Mouse (Mus musculus): ENCODE results near the gene Scel. TPM values are rescaled to one million over a fixed set of nuclear protein-coding genes. Genes with fewer than 3 reads are reported as not detected.

The Scel gene
- total RNA-seq, 2 experiments from 2014 or later = 0.10 TPM; not detected in 1

DNA sequence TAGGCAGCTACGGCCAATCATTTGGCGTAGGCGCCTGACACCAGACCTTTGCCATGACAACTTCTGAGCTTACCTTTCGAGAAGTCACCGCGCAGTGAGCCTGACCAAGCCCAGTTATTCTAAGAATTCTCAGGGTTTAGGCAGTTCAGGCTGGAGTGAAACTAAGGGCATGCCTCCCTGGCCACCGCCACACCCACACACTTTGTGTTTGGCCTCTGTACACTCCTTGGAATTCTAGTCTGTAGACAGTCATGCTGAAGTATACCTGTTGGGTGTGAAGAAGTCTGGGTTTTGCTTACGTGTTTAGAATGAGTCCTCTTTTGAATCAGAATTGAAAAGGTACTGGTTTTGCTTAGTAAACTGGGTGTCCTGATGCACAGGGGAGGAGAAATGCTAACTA, 3.6 kb upstream of the Scel start:
- no peak for DNase-seq (ENCODE audit: low spot score in 2 of 2)

DNA sequence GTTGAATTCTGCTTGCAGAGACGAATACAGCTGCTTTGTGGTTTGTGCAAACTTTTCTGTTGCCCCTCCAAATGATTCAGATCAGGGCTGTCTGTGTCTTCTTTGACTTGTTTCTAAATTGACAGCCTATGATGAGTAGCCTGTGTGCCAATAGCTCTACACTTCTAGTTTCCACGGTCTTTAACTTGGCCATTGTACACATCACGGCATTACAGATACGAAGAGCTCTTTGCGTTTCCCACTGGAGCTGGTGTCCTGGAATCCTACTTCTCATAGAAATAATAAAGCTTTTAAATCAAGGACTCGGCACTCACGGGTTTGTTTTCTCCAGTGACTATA, 300 bp downstream of the Scel start:
- DNase-seq (ENCODE audit: low spot score in 2 of 2) = no peak

DNA sequence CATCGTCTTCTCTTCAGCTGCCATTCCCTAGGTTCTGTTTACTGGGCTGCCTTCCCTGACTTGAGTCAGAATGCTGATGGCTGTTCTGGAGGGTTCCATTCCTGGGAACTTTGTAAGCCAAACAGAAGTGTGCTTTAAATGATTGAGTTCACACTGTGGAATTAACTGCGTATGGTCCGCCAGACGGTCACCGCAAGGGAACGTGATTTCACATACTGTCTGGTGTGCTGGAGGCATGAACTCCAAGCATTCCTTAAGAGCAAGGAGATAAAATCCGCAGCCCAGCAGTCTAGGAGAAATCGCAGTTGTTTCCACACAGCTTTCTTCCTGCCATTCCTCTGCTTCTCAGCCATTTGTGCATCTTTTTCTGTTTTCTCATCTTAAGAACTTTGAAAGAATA, 2.3 kb downstream of the Scel start:
- DNase-seq (ENCODE audit: low spot score in 2 of 2) = no peak

DNA sequence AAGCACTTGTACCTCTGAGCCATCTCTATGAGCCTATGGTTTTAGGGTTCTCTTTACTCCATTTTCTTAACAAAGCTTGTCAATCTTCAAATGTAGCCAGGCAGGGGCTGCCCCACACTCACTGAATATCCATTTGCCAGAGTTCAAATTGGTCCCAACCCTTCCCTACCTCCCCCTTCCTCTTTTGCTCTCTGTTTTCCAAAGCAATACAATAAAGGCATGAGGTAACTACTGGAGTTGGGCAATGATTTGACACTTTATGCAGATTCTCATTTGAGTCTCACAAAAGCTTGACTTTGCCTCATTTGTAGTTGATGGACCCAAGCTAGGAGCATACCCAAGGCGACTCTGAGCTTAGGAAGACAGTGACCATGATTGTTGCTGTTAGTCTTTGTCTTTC, 13.1 kb downstream of the Scel start:
- DNase-seq (ENCODE audit: low spot score in 2 of 2) = no peak

DNA sequence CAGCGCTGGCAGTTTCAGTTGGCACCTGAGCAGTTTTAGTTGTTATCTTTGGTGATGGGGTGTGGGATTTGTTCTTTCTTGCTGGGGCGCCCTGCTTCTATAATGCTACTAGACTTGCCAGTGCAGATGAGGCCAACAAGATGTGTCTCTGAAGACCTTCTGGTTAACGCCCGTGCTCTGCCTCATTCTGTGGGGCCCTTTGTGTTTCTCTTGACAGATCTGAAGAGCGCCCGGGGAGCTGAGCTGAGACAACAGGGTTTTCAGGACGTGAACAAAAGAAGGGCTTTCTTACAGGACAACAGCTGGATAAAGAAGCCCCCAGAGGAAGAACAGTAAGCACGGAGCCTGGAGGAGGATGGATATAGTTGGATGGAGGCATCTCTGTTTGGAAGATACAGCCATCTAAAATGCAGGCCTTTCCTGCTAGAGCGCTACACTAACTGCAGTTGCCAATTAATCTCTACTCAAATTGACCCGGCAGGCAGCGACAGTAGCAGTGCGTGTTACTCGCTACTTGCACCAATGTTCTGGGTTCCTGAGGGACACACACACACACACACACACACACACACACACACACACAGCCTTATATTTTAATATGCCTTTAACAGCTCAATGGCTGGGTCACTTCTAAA, 16.7 kb downstream of the Scel start:
- no peak for DNase-seq (ENCODE audit: low spot score in 2 of 2)

DNA sequence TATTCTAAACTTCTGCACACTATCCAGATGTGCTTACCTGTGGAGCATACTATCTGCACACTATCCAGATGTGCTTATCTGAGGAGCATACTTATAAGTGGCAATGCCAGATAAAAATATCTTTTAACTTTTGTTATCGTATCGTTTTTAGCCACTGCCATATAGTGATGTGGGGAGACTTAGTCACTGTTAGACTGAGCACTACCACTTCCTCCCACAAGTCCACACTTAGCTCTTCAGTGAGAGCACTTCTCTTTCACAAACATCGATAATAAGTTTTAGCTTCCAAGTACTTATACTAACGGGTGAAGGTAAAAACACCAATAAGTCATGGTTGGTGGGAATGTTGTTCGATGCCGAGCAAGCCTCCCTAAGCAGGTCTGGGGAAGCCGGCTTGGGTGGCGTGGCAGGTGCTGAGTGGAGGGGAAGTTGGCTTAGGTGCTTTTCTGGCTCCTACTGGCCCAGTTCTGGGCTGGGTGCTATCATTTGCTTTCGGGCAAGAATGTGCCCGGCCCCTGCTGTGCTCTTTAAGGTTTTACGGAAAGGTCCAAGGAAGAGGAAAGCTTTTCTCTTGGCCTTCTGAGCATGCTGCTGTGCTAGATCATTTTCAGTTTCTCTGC, 18.7 kb downstream of the Scel start:
- no peak for DNase-seq (ENCODE audit: low spot score in 2 of 2)

DNA sequence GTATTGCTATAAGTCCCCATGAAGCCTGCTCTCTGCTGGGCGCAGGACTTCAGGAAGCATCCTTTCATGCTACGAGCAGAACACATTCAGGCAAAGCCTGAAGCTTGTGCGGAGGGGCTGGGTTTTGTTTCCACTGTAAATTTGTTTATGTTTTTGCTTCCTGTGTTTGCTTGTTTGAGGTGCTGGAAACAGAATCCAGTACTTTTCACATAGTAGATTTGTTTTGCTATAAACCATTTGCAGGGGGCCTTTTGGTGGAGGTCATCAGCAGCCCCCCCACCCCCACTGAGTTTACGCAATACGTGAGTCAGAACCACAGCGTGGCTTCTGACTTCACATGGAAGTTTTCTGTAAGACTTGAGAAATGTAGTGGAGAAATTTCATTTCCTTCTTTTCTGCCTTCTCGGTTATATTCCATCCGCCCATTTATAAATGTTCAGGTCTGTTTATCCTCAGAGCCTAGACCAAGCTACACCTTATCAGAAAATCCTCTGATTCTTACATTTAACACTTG, 22.4 kb downstream of the Scel start:
- no peak for DNase-seq (ENCODE audit: low spot score in 2 of 2)

DNA sequence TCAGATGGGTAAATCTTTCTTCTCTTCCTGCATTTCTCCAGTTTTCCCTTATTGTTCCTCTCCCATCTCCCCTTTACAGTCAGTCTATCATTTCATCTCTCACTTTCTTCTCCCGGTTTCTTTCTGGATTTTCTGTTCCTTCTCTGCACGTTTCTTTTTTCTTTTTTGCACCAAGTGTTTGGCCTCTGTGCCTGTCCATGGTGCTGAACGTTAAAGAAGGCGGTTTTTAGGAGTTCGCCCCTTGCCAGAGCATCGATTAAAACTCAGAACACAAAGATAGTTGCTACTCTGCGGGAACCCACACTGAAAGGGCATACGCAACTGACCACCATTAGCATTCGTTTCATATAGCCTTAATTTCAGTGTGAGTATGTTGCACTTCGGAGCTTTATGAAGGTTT, 23.2 kb downstream of the Scel start:
- DNase-seq (ENCODE audit: low spot score in 2 of 2) = no peak

DNA sequence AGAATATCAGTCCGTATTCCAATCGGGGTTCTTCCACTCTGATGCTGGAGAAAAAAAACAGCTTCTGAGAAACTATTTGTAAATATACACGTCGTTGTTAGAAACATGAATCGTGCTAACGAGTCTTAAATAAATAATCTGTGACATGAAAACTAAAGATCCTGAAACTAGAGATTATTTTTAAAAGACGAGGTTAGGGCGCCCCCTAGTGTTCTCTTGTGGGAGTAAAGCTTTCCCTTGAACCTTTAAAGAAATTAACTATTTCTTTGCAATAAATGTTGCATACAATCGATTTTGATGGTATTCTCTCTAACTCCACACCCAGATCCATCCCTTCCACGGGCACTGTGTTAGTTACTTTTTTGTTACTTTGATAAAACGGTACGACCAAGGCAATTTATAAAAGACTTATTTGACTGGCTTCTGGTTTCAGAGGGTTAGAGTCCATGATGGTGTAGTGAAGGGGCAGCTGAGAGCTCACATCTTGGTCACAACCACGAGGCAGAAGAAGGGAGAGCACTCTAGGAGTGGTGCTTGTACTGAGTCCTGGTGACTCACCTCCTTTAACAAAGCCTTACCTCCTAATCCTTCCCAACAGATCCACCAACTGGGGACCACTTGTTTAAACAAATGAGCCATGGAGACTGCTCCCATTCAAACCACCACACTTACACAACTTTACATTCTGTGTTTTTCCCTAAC, 24.4 kb downstream of the Scel start:
- peak; percentile 23 to 30 for DNase-seq (ENCODE audit: low spot score in 2 of 2)

DNA sequence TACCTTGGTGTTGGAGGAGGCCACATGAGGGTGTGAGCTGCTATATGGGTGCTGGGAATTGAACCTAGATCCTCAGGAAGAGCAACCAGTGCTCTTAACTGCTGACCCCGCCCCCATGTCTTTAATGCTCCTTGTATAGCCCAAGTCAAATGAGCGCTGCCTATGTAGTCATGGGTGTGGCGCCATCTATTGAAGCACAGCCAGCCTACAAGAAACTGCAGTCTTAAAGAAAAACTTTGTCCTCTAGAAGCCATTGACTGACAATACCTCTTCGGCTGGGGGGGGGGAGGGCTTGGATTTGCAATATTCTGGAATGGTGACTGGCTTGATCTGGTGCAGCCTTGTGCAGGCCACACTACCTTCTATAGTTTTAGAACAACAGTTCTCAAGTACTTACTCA, 26.7 kb downstream of the Scel start:
- no peak for DNase-seq (ENCODE audit: low spot score in 2 of 2)

DNA sequence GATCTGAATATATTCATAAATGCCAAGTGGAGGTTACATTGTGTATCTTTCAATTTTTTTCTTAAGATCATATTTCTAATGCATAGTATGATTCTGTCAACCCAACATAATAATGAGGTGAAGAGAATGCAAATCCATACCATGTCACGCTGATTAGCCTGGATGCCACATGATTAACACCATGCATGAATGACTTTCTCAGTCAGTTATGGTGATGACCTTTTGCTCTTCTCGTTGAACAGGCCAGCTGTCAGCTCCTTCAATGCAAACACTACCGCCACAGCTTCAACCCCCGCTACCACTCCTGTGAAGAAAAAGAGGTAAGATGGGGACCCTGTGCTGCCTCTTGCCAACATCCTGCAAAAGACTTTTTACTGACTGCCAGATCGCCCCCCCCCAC, 28.5 kb downstream of the Scel start:
- DNase-seq (ENCODE audit: low spot score in 2 of 2) = no peak

DNA sequence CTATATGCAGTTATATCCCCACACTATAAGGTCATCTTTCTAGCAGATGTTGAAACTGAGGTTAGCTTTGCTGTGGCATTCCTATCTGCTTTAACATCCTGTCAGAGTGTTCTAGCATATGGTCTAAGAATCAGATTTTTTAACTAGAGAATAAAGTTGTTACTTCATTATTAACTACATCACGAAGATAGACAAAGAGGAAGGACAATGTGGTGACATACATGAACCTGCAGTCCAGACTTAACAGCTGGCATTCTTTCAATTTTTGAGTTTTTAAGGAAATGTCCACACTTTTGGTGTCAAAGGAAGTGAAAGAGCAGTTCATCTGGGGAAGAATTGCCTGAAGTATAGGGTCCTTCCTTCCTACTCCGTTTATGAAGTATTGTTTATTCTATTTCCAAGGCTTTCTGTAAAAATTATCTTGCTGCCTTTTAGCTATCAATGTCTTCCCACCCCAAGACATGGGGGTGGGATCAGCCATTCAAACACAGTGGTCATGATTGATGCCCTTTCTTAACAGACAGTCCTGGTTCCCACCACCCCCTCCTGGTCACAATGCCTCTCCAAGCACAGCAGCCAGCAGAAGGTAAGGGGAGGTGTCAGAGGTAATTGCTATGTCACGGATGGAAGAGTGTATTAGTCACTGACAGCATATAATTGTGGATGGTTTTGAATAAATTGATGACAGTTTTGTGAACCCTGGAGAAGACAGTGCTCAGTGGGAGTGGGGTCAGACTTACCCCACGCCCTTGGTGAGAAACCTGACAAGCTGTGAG, 30.4 kb downstream of the Scel start:
- no peak for DNase-seq (ENCODE audit: low spot score in 2 of 2)

DNA sequence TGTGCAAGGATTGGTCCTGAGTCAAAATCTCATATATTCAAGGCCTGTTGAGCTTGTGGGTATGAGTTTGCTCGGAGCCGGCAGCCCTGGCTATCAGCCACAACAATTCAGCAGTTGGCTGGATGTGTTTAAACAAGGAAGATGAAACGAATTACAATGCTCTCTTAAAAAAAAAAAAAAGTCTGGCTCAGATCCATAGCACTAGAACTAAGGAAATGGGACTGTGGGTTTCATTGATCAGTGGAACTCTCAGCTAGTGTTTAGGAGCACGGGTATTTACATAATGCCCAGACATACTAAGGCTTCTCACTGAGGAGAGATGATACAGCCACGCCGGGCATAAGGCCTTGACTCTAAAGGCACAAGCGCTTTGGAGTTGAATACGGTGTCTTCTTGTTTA, 32.6 kb downstream of the Scel start:
- DNase-seq (ENCODE audit: low spot score in 2 of 2) = no peak

DNA sequence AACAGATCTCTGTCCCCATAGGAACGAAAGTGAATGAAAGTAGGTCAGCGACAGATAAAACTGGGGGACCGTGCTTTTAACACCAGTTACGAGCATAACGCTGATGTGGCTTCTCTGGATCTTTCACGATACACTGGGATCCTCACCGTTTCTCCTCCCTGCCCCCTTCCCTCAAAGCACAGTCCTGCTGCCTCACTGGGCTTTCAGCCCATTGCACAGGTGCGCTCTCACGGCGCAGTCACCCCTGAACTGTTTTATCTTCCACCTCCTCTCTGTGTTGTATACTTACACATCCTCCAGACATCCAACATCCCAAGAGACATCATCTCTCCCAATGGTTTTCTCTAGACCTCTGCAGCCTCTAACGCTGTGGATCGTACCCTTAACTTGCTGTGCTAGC, 33.1 kb downstream of the Scel start:
- DNase-seq (ENCODE audit: low spot score in 2 of 2) = no peak

DNA sequence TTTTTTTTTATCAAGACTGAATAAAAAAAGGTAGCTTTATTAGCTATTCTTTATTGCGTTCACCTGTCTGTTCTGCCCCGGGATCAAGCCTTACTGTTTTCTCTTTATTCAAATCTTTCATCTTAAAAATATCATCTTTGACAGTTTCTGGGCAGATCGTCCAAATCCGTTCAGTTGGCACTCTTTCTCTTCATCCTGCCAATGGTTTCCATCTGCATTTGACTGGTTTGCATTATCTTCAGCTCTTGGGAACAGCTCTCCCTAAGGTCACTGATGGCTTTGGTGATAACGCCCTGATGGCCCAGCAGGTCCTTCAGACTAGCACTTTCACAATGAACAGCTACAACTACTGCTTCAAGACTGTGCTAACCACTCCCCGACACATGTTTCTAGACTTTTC, 35.1 kb downstream of the Scel start:
- no peak for DNase-seq (ENCODE audit: low spot score in 2 of 2)

DNA sequence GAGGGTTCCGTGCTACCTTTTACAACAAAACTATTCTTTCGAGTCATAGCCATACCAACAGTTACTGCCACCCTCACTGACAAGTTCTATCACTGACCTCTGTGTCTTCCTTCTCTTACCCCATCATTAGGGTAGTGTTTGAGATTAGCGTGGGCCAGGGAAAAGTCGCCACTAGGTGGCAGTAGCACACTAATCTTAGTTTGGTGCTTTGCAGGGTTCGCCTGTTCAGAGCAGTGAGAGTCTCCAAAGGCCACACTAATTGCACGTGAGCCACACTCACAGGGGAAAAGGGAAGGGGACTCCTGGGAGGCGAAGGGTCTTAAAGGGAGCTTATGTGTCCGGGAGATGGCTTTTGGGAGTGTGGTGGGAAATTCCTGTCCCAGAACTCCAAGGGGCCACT, 37.3 kb downstream of the Scel start:
- peak; percentile 43 to 66 for DNase-seq (ENCODE audit: low spot score in 2 of 2)

DNA sequence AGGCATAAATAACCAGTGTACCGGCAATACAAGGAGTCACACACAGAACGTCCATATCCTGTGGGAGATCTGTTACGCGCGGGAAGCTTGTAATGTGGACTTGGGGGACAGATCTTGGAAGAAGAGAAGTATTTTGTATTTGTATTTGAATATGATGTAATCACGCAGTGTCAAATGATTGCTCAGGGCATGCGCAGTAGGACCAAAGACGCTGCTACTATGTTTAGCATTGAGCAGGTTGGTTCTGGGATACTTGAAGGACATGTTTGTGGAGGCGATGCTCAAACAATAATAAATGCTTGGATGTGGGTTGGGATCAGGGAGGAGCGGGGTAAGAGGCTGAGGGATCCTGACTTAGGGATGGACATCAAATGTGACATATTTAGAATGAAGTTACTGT, 37.8 kb downstream of the Scel start:
- DNase-seq (ENCODE audit: low spot score in 2 of 2) = no peak

DNA sequence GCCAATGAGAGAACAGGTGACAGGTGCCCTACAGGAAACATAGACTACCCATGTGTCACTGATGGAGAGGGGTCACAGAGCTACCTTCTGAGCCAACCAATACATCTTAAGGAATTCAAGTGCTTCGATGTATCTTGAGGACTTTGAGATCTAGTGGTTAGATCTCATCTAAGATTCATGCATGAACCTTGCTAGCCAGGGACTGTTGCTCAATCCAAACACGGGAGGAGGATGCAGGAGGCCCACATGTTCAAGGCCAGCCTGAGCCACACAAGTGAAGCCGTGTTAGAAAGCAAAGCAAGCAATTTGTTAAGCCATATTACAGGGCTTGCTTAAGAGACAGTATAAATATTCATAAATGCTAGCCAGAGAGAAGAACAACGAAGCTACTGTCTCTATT, 38.8 kb downstream of the Scel start:
- DNase-seq (ENCODE audit: low spot score in 2 of 2) = no peak

DNA sequence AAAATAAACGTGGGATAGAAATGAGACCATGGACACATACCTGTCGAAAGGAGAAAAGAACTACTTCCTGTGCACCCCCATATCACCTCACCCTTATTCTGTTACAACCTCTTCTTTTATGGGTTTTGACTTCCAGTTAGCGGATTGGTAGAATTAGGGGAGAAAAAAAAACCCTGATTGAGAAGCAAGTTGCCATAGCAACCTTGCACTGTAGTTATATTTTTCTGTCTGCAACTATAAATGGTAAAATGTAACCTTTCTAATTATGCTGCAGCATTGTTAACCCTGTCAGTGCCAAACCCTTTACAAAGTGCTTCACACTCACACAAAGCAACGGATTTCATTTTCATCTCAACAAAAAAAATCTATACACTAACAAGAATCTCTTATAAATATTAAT, 39.2 kb downstream of the Scel start:
- DNase-seq (ENCODE audit: low spot score in 2 of 2) = no peak

DNA sequence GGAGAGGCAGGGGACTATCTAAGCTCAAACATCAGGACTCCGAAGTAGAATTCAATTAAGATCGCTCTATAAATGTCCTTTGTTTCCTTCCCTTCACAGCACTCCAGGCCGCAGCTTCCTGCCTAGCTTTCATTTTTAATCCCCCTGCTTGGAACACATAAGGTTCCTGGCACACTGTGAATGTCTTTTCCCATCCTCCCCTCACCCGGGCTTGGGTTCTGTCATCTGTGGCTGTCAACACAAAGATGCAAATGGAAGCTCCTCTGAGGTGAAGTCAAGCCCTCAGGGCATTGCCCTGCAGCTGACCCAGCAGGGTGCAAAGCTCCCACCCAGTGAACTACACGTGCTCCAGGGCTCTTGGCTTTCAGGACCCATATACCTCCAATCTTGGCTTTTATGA, 43.5 kb downstream of the Scel start:
- no peak for DNase-seq (ENCODE audit: low spot score in 2 of 2)

DNA sequence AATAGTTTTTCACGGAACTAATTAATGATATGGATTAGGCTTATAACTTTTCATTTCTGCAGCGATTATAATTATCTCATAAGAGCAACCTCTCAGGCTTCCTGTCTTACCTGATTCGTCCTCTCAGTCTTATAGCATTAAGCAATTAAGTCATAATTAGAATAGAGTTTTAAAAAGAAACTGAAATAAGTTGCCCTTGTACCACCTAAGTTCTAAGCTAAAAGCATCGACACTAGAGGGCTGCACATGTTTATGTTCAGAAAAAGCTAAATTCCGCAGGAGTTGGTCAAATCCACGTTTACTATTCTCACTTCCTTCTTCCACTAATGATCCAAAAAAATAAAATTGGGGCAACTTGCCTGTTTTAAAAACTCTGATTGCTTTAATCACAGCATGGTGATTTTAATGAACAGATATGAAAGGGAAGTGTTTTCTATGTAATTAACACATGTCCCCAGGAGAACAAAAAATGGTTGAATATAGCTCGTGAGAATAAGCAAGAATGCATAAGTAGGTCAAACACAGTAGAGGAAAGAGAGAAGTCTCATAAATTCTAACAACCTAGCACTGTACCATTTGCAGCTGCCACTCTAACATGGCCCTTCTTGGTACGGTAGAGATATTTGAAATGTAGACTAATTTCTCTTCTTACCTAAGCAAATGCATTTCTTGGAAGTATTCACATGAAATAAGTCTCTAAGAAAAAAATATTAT, 48.4 kb downstream of the Scel start:
- no peak for DNase-seq (ENCODE audit: low spot score in 2 of 2)

Data from gastrocnemius, postnatal 4 days (tissue).